Mouse (Mus musculus) intestine, embryonic 16.5 days (tissue): ENCODE data around the gene Tbx6. TPM values are rescaled to one million over a fixed set of nuclear protein-coding genes. Genes with fewer than 3 reads are reported as not detected.

Experiments
- ATAC-seq: fragments of 200-750 bp; cut with Nextera tagmentation; 2 replicates; pipeline ENCODE4 v1.8.0; 2017; ENCODE audit warnings: moderate TSS enrichment, moderate library complexity
- H3K27ac ChIP-seq: fragments of 300-500 bp; sonication (generic); 2 replicates; pipeline ENCODE4 v1.5.1; 2014; ENCODE audit warnings: mild to moderate bottlenecking, low read length
- H3K27me3 ChIP-seq: fragments of 300-500 bp; sonication (generic); replicated peaks from 2 replicates; pipeline ENCODE4 v1.6.1; 2014; ENCODE audit warnings: low read length, control low read depth, mixed read lengths; ENCODE audit not compliant: control insufficient read depth, insufficient read depth
- H3K36me3 ChIP-seq: fragments of 300-500 bp; sonication (generic); 2 replicates; pipeline ENCODE4 v1.6.1; 2014; ENCODE audit warnings: low read length, control low read depth; ENCODE audit not compliant: control insufficient read depth, insufficient read depth
- H3K4me1 ChIP-seq: fragments of 300-500 bp; sonication (generic); 2 replicates; pipeline ENCODE4 v1.6.1; 2014; ENCODE audit warnings: low read length, control low read depth, mixed read lengths; ENCODE audit not compliant: control insufficient read depth, insufficient read depth
- H3K4me2 ChIP-seq: fragments of 300-500 bp; sonication (generic); 2 replicates; pipeline ENCODE4 v1.6.1; 2014; ENCODE audit warnings: low read depth, low read length, control low read depth
- H3K4me3 ChIP-seq: fragments of 300-500 bp; sonication (generic); 2 replicates; pipeline ENCODE4 v1.5.1; 2014; ENCODE audit warnings: mild to moderate bottlenecking, low read length
- H3K9ac ChIP-seq: fragments of 300-500 bp; sonication (generic); 2 replicates; pipeline ENCODE4 v1.6.1; 2014; ENCODE audit warnings: low read depth, low read length
- H3K9me3 ChIP-seq: fragments of 300-500 bp; sonication (generic); 2 replicates; pipeline ENCODE4 v1.6.1; 2016; ENCODE audit warnings: low read length, control low read depth; ENCODE audit not compliant: control insufficient read depth
- WGBS: fragments of 180-500 bp; shearing (Covaris S2); extraction: QIAGEN DNeasy Blood & Tissue Kit; methylation state at CpG from one replicate; pipeline ENCODE4 v1.1.7; 2014; 5-methylcytosine and 5-hydroxymethylcytosine counted together
- polyA plus RNA-seq: library from polyadenylated mRNA; unstranded; fragments of >200 nt; fragmentation: Nextera tagmentation; extraction: Ambion mirVana; gene quantifications from 2 replicates; pipeline ENCODE4 v1.2.1, GENCODE M21; 2015

Gene Tbx6
- 0.36 and 0.37 TPM in 2 replicates for polyA plus RNA-seq

DNA sequence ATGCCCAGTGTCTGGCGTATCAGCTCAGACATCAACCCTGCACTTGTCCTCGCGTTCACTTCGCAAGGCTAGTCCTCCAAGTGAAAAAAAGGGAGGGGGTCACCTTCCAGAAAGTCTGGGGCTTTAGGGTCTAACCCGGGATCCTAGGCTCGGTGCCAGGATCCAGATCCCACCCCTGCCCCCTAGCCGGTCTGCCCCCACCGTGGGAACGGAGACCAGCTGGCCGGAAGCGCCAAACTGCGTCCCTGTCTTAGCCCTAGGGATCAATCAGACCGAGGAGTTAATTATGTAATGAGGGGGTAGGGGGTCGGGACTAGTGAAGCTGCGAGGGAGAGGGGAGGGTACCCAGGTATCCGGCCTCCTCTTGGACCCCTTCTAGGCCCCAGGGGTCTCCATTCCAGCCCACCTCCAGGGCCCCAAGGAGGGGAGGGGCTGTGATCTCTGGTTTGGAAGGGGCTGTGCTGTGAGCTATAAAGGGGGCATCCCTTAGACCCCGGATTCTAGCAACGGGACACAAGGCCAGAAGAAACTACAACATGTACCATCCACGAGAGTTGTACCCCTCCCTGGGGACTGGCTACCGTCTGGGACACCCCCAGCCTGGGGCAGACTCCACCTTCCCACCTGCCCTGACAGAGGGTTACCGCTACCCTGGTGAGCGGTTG is at the start of gene Tbx6:
TSS of gene Tbx6 (plus strand) at position 513 of the 665 bp plus-strand sequence.
- H3K9ac ChIP-seq: peak within 1 kb of the TSS; percentile 57
- peak within 1 kb of the TSS; percentile 26 for H3K27ac ChIP-seq
- peaks cover 11% of the 10 kb centered on the region for H3K36me3 ChIP-seq
- peak within 1 kb of the TSS; percentile 40 for H3K4me3 ChIP-seq
- WGBS: 7% methylated on average over 22 of the region's 22 CpGs
- H3K27me3 ChIP-seq: no peaks in the 10 kb centered on the region
- peak within 1 kb of the TSS; percentile 75 for H3K4me2 ChIP-seq
- H3K9me3 ChIP-seq: no peaks in the 10 kb centered on the region
- peak; percentile 12 for ATAC-seq
- peaks cover 36% of the 10 kb centered on the region for H3K4me1 ChIP-seq

DNA sequence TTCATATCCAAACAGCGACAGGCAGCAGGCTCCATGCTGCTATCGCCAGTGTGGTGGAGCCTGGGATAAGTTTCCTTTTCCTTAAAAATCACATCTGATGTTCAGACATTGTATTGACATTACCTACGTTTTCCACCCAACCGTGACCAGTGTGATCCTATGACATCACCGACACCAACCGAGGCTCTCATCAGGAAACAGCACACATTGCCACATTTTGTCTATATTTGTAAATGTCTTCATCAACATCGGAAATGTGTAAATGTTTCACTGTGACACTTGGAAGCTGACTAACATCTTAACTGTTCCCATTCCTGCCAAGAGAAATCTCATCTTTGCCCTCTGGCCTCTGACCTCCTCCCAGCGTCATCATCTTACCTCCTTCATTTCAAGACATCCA is 45.2 kb upstream of the Tbx6 start:
- ATAC-seq: no peak
- Histone ChIP-seq H3K27ac (no peak overlapping the region), H3K27me3 (no peaks in the 10 kb centered on the region), H3K4me1 (no peaks in the 10 kb centered on the region), H3K4me3 (no peak overlapping the region), H3K9ac (no peak overlapping the region), H3K36me3 (no peaks in the 10 kb centered on the region), H3K9me3 (no peaks in the 10 kb centered on the region), H3K4me2 (no peak overlapping the region)
- 81% methylated on average over 8 of the region's 8 CpGs for WGBS

DNA sequence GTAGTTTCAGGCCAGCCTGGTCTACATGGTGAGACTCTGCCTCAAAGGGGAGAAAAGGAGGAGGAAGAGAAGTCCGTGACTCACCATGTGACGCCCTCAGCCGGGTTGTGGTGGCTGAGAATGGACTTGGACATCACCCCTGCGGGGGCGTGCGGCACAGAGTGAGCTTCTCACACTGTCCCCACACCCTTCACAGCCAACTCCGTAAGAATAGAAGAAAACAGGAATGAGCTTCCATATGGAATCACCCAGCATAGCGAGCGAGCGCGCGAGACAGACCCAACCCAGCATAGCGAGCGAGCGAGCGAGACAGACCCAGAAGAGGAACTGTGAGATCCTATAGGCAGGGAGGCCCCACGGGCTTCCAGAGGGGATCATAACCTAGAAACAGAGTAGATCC is 41.7 kb upstream of the Tbx6 start:
- no peak overlapping the region for H3K9ac ChIP-seq
- H3K36me3 ChIP-seq: no peaks in the 10 kb centered on the region
- no peak for ATAC-seq
- H3K27ac ChIP-seq: no peak overlapping the region
- WGBS: 87% methylated on average over 17 of the region's 17 CpGs
- H3K9me3 ChIP-seq: no peaks in the 10 kb centered on the region
- H3K4me3 ChIP-seq: no peak overlapping the region
- H3K4me2 ChIP-seq: no peak overlapping the region
- H3K4me1 ChIP-seq: no peaks in the 10 kb centered on the region
- no peaks in the 10 kb centered on the region for H3K27me3 ChIP-seq

DNA sequence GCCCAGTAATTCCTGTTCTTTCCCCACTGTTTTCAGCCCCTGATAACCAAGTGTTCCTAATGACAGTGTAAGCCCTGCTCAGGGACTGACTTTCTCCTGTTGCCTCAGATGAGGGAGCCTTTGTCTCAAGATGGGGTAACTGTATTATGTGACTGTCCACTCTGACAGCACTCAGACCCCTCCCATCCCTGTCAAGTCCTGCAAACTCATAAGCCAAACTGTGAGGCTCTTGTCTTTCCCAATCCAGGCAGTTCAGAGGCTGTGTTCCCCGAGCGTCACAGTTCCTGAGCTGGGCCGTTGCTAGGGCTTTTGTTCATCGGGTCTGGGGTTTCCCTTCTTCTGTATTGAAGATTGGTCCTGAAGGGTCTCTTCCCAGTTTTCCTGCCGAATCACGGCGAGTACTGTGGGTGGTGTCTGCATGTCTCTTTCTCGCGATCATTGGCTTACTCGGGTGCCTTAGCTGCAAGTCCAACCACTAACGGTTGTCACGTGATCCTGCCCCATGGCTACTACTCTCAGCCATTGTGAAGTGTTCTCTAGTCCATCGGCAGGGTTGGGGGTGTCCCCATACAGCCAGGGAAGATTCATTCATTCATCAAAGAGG is 41.0 kb upstream of the Tbx6 start:
- Histone ChIP-seq H3K9me3 (no peaks in the 10 kb centered on the region), H3K27me3 (no peaks in the 10 kb centered on the region), H3K4me3 (no peak overlapping the region), H3K4me2 (no peak overlapping the region), H3K9ac (no peak overlapping the region), H3K27ac (no peak overlapping the region), H3K36me3 (no peaks in the 10 kb centered on the region), H3K4me1 (no peaks in the 10 kb centered on the region)
- ATAC-seq: no peak
- WGBS: 79% methylated on average over 13 of the region's 13 CpGs

DNA sequence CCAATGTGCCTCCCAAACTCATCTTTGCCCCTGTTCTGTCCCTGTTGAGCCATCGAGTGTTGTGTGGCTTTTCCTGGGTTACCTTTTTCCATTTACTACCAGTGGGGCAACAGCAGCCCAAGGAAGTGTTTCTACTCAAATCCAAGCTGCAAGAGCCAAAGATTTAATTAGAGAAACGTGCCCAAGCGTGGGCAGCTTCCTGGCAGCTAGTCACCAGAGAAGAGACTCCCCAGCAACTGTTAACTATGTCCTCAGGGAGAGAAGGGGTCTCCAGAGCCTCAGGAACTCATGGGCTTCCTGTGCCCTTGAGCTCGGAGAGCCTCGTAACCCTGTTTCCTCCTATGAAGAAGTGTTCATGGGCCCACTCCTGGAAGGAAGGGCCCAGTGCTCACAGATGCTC is 40.3 kb upstream of the Tbx6 start:
- Histone ChIP-seq H3K9ac (no peak overlapping the region), H3K27me3 (no peaks in the 10 kb centered on the region), H3K4me3 (no peak overlapping the region), H3K9me3 (no peaks in the 10 kb centered on the region), H3K36me3 (no peaks in the 10 kb centered on the region), H3K4me2 (no peak overlapping the region), H3K4me1 (no peaks in the 10 kb centered on the region), H3K27ac (no peak overlapping the region)
- 75% methylated on average over 5 of the region's 5 CpGs for WGBS
- no peak for ATAC-seq

DNA sequence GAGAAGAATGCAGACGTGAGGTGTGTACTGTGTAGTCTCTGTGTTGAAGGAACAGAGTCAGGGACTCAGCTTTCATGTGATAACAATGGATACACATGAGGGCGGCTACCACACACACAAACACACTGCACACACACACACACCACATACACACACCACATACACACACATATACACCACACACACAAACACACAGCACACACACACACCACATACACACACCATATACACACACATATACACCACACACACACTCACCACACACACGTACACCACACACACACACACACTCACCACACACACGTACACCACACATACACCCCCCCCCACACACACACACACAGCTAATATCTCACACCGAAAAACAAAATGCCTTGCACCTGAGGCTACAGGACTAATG is 39.8 kb upstream of the Tbx6 start:
- no peak overlapping the region for H3K4me3 ChIP-seq
- no peak; the same call in 1 of the 2 replicates for ATAC-seq
- H3K27ac ChIP-seq: no peak overlapping the region
- no peaks in the 10 kb centered on the region for H3K27me3 ChIP-seq
- H3K36me3 ChIP-seq: no peaks in the 10 kb centered on the region
- no peak overlapping the region for H3K9ac ChIP-seq
- WGBS: 84% methylated on average over 5 of the region's 5 CpGs
- H3K4me1 ChIP-seq: no peaks in the 10 kb centered on the region
- no peaks in the 10 kb centered on the region for H3K9me3 ChIP-seq
- no peak overlapping the region for H3K4me2 ChIP-seq

DNA sequence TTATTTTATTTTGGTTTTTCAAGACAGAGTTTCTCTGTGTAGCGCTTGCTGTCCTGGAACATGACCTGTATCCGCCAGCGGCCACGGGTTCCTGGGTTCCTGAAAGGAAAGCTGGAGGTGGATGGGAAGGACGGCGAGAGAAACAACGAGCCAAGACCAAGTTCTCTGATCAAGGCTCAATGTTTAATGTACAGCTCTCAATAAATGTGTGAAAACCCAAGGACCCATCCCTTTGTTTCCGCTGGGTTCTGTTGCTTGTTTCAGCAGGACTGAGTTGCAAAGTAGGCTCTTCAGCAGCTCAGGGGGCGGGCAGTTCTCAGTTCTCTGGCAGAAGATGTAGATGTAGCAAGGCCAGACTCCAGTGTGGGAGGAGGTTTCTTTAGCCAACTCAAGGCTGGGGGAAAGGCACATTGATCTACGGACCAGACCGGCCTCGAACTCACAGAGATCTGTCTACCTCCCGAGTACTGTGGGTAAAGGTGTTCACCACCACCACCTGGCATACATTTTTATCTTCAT is 39.3 kb upstream of the Tbx6 start:
- no peak for ATAC-seq

DNA sequence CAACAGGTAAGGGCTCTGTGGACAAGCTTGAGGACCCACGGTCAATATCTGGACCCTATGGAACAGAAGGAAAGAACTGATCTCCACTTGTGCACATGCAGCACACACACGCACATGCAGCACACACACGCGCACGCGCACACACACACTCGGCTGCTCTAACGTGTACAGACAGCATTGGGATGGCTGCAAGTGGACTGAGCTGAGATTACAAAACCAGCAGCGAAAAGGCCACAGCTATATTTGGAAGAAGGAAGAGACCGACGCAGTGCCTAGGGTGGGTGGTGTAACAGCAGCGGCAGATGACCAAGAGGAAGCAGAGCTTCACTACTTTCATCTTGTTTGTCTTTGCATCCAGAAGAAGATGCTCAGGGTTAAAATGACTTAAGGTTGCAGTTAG is 35.2 kb upstream of the Tbx6 start:
- no peaks in the 10 kb centered on the region for H3K9me3 ChIP-seq
- no peaks in the 10 kb centered on the region for H3K36me3 ChIP-seq
- H3K9ac ChIP-seq: peak overlapping the region; percentile 44
- peak overlapping the region; percentile 83 for H3K27ac ChIP-seq
- H3K4me2 ChIP-seq: peak overlapping the region; percentile 27
- 85% methylated on average over 12 of the region's 12 CpGs for WGBS
- H3K4me1 ChIP-seq: peaks cover 6% of the 10 kb centered on the region; the same call in 1 of the 2 replicates
- no peak for ATAC-seq
- peak overlapping the region; percentile 31 for H3K4me3 ChIP-seq
- no peaks in the 10 kb centered on the region for H3K27me3 ChIP-seq

More for the DNA sequence above, 39.3 kb upstream of the Tbx6 start:
- no peak overlapping the region for H3K9ac ChIP-seq
- no peaks in the 10 kb centered on the region for H3K4me1 ChIP-seq
- no peak overlapping the region for H3K4me2 ChIP-seq
- H3K36me3 ChIP-seq: no peaks in the 10 kb centered on the region
- no peak overlapping the region for H3K27ac ChIP-seq
- 89% methylated on average over 13 of the region's 13 CpGs for WGBS
- no peaks in the 10 kb centered on the region for H3K27me3 ChIP-seq
- no peaks in the 10 kb centered on the region for H3K9me3 ChIP-seq
- no peak overlapping the region for H3K4me3 ChIP-seq

DNA sequence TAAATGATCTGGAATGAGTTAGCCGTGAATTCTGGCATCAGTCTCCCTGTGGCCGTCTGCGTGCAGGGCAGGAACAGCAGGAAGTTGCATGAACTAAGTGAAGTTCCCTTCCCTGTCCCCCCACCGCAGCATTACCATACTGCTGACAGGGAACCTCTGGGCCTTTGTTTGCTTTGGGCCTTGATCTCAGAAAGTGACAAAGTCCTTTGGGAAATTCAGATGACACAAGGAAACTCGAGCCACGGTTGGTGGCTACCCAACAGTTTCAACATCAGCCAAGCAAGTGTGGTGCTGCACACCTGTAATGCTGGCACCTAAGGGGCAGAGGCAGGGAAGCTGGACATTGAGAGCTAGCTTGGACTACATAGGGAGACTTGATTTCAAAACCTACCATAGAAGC is 34.5 kb upstream of the Tbx6 start:
- ATAC-seq: peak; percentile 86
- peak overlapping the region; percentile 31 for H3K4me3 ChIP-seq
- H3K27me3 ChIP-seq: no peaks in the 10 kb centered on the region
- H3K4me2 ChIP-seq: peak overlapping the region; percentile 27
- no peaks in the 10 kb centered on the region for H3K9me3 ChIP-seq
- peak overlapping the region; percentile 83 for H3K27ac ChIP-seq
- H3K4me1 ChIP-seq: peaks cover 6% of the 10 kb centered on the region; the same call in 1 of the 2 replicates
- WGBS: 23% methylated on average over 6 of the region's 6 CpGs
- no peaks in the 10 kb centered on the region for H3K36me3 ChIP-seq
- peak overlapping the region; percentile 44 for H3K9ac ChIP-seq
